Mouse (Mus musculus) forebrain, embryonic 14.5 days (tissue): Measurements from ENCODE around the gene Slc44a5. TPM values are rescaled to one million over a fixed set of nuclear protein-coding genes. Genes with fewer than 3 reads are reported as not detected.

Source experiments
- ATAC-seq: fragments of 200-750 bp; cut with Nextera tagmentation; 2 replicates; pipeline ENCODE4 v1.8.0; 2017; ENCODE audit warnings: mild to moderate bottlenecking, moderate library complexity
- DNase-seq: peaks from one replicate; pipeline ENCODE4 v3.0.0-alpha.2; 2015; ENCODE audit warnings: low spot score
- H3K27ac ChIP-seq: fragments of 300-500 bp; sonication (generic); 2 replicates; pipeline ENCODE4 v1.5.1; 2014; ENCODE audit warnings: low read depth, mild to moderate bottlenecking, control low read depth, low read length, moderate library complexity
- H3K27me3 ChIP-seq: fragments of 300-500 bp; sonication (generic); replicated peaks from 2 replicates; pipeline ENCODE4 v1.6.1; 2014; ENCODE audit warnings: low read length, control low read depth, mixed read lengths; ENCODE audit not compliant: control insufficient read depth, insufficient read depth
- H3K36me3 ChIP-seq: fragments of 300-500 bp; sonication (generic); 2 replicates; pipeline ENCODE4 v1.6.1; 2014; ENCODE audit warnings: low read length, control low read depth; ENCODE audit not compliant: control insufficient read depth, insufficient read depth
- H3K4me1 ChIP-seq: fragments of 300-500 bp; sonication (generic); 2 replicates; pipeline ENCODE4 v1.6.1; 2014; ENCODE audit warnings: antibody characterized with exemption, low read length, control low read depth; ENCODE audit not compliant: control insufficient read depth, insufficient read depth
- H3K4me2 ChIP-seq: fragments of 300-500 bp; sonication (generic); 2 replicates; pipeline ENCODE4 v1.6.1; 2014; ENCODE audit warnings: mild to moderate bottlenecking, control low read depth, low read length
- H3K4me3 ChIP-seq: fragments of 300-500 bp; sonication (generic); 2 replicates; pipeline ENCODE4 v1.5.1; 2014; ENCODE audit warnings: low read depth, low read length, control low read depth
- H3K9ac ChIP-seq: fragments of 300-500 bp; sonication (generic); 2 replicates; pipeline ENCODE4 v1.6.1; 2014; ENCODE audit warnings: mild to moderate bottlenecking, low read length, control low read depth, moderate library complexity
- H3K9me3 ChIP-seq: fragments of 300-500 bp; sonication (generic); replicated peaks from 2 replicates; pipeline ENCODE4 v1.6.1; 2016; ENCODE audit warnings: low read length, control low read depth, mixed read lengths; ENCODE audit not compliant: control insufficient read depth
- WGBS: fragments of 180-500 bp; shearing (Covaris S2); extraction: QIAGEN DNeasy Blood & Tissue Kit; methylation state at CpG from one replicate; pipeline ENCODE4 v1.1.7; 2014; 5-methylcytosine and 5-hydroxymethylcytosine counted together
- polyA plus RNA-seq: library from polyadenylated mRNA; unstranded; fragments of >200 nt; fragmentation: Nextera tagmentation; extraction: Ambion mirVana; gene quantifications from 2 replicates; pipeline ENCODE4 v1.2.1, GENCODE M21; 2014

Gene Slc44a5
- polyA plus RNA-seq, 1 experiment from 2014 or later, result 10.5 TPM

- DNase-seq (no peak), ATAC-seq (no peak)
- H3K4me3 ChIP-seq, result no peak overlapping the region
- H3K9me3 ChIP-seq, result no peaks in the 10 kb centered on the region
- peaks cover 12% of the 10 kb centered on the region; the same call in 1 of the 2 replicates for H3K36me3 ChIP-seq
- peaks cover 12% of the 10 kb centered on the region for H3K4me1 ChIP-seq
- H3K9ac ChIP-seq, result no peak overlapping the region
- 96% methylated on average over 13 of the region's 13 CpGs for WGBS
- H3K27ac ChIP-seq, result no peak overlapping the region
- H3K4me2 ChIP-seq, result no peak overlapping the region
- H3K27me3 ChIP-seq, result no peaks in the 10 kb centered on the region
Observed at GRCm38 (mm10) chr3:153941613-153942012, 31.6 kb upstream of the Slc44a5 start.

GRCm38 (mm10) chr3:153943003-153943640 is 30.1 kb upstream of the Slc44a5 start:
- Histone ChIP-seq H3K9ac (no peak overlapping the region), H3K4me3 (peak overlapping the region; percentile 60), H3K27ac (no peak overlapping the region), H3K27me3 (no peaks in the 10 kb centered on the region), H3K9me3 (no peaks in the 10 kb centered on the region), H3K4me1 (peaks cover 12% of the 10 kb centered on the region), H3K4me2 (peak overlapping the region; percentile 75), H3K36me3 (peaks cover 9% of the 10 kb centered on the region; the same call in 1 of the 2 replicates)
- WGBS, result 19% methylated on average over 12 of the region's 12 CpGs
- ATAC-seq (no peak), DNase-seq (peak; percentile 61)

- peak; percentile 45 for DNase-seq
- Histone ChIP-seq H3K27me3 (no peaks in the 10 kb centered on the region), H3K27ac (peak overlapping the region; percentile 44; the same call in 1 of the 2 replicates), H3K9me3 (no peaks in the 10 kb centered on the region), H3K9ac (peak overlapping the region; percentile 76), H3K4me1 (peaks cover 12% of the 10 kb centered on the region), H3K36me3 (peaks cover 5% of the 10 kb centered on the region; the same call in 1 of the 2 replicates), H3K4me2 (peak overlapping the region; percentile 75), H3K4me3 (peak overlapping the region; percentile 60)
- peak; percentile 57 for ATAC-seq
- WGBS, result 0% methylated on average over 19 of the region's 19 CpGs
Observed at GRCm38 (mm10) chr3:153943901-153944334, 29.3 kb upstream of the Slc44a5 start.

- Histone ChIP-seq H3K27ac (peak within 1 kb of the TSS; percentile 44; the same call in 1 of the 2 replicates), H3K9me3 (no peaks in the 10 kb centered on the region), H3K27me3 (no peaks in the 10 kb centered on the region), H3K4me3 (peak within 1 kb of the TSS; percentile 60), H3K36me3 (peaks cover 5% of the 10 kb centered on the region; the same call in 1 of the 2 replicates), H3K4me1 (peaks cover 12% of the 10 kb centered on the region), H3K9ac (peak within 1 kb of the TSS; percentile 76), H3K4me2 (peak within 1 kb of the TSS; percentile 75)
- DNase-seq, result peak; percentile 94
- under 1% methylated on average over 40 of the region's 41 CpGs for WGBS
- ATAC-seq, result peak; percentile 95
Observed at GRCm38 (mm10) chr3:153944335-153944990, 28.8 kb upstream of the Slc44a5 start, which contains the start of gene Acadm. Gene Acadm, minus strand, starts transcription at chr3:153944632.

GRCm38 (mm10) chr3:153947271-153947670 is 26.0 kb upstream of the Slc44a5 start:
- no peaks in the 10 kb centered on the region for H3K9me3 ChIP-seq
- H3K9ac ChIP-seq, result no peak overlapping the region
- ATAC-seq (no peak), DNase-seq (no peak)
- peaks cover 12% of the 10 kb centered on the region for H3K4me1 ChIP-seq
- no peak overlapping the region for H3K27ac ChIP-seq
- no peaks in the 10 kb centered on the region for H3K36me3 ChIP-seq
- 70% methylated on average over 4 of the region's 4 CpGs for WGBS
- no peaks in the 10 kb centered on the region for H3K27me3 ChIP-seq
- no peak overlapping the region for H3K4me2 ChIP-seq
- H3K4me3 ChIP-seq, result no peak overlapping the region

GRCm38 (mm10) chr3:153948176-153948575 is 25.1 kb upstream of the Slc44a5 start:
- ATAC-seq (no peak), DNase-seq (no peak)
- no peaks in the 10 kb centered on the region for H3K9me3 ChIP-seq
- no peaks in the 10 kb centered on the region for H3K36me3 ChIP-seq
- H3K4me3 ChIP-seq, result no peak overlapping the region
- 80% methylated on average over 2 of the region's 2 CpGs for WGBS
- no peak overlapping the region for H3K9ac ChIP-seq
- no peaks in the 10 kb centered on the region for H3K27me3 ChIP-seq
- H3K4me2 ChIP-seq, result no peak overlapping the region
- H3K27ac ChIP-seq, result no peak overlapping the region
- H3K4me1 ChIP-seq, result peaks cover 7% of the 10 kb centered on the region

- ATAC-seq (no peak), DNase-seq (no peak)
- Histone ChIP-seq H3K36me3 (no peaks in the 10 kb centered on the region), H3K4me3 (no peak overlapping the region), H3K27me3 (no peaks in the 10 kb centered on the region), H3K4me1 (no peaks in the 10 kb centered on the region), H3K4me2 (no peak overlapping the region), H3K27ac (no peak overlapping the region), H3K9me3 (no peaks in the 10 kb centered on the region), H3K9ac (no peak overlapping the region)
- WGBS, result 91% methylated on average over 5 of the region's 5 CpGs
Observed at GRCm38 (mm10) chr3:153957916-153958315, 15.3 kb upstream of the Slc44a5 start.

- ATAC-seq (peak; percentile 62), DNase-seq (peak; percentile 78)
- no peak overlapping the region for H3K27ac ChIP-seq
- H3K4me3 ChIP-seq, result no peak overlapping the region
- no peak overlapping the region for H3K4me2 ChIP-seq
- H3K9me3 ChIP-seq, result no peaks in the 10 kb centered on the region
- H3K9ac ChIP-seq, result no peak overlapping the region
- WGBS, result 100% methylated on average over 1 of the region's 1 CpGs
- H3K27me3 ChIP-seq, result no peaks in the 10 kb centered on the region
- no peaks in the 10 kb centered on the region for H3K4me1 ChIP-seq
- no peaks in the 10 kb centered on the region for H3K36me3 ChIP-seq
Observed at GRCm38 (mm10) chr3:153959035-153959730, 14.1 kb upstream of the Slc44a5 start.
